Mouse (Mus musculus): ENCODE data around the gene Pttg1ip. TPM values are rescaled to one million over a fixed set of nuclear protein-coding genes. Genes with fewer than 3 reads are reported as not detected.

The Pttg1ip gene
- total RNA-seq, 1 experiment = 115 TPM

DNA sequence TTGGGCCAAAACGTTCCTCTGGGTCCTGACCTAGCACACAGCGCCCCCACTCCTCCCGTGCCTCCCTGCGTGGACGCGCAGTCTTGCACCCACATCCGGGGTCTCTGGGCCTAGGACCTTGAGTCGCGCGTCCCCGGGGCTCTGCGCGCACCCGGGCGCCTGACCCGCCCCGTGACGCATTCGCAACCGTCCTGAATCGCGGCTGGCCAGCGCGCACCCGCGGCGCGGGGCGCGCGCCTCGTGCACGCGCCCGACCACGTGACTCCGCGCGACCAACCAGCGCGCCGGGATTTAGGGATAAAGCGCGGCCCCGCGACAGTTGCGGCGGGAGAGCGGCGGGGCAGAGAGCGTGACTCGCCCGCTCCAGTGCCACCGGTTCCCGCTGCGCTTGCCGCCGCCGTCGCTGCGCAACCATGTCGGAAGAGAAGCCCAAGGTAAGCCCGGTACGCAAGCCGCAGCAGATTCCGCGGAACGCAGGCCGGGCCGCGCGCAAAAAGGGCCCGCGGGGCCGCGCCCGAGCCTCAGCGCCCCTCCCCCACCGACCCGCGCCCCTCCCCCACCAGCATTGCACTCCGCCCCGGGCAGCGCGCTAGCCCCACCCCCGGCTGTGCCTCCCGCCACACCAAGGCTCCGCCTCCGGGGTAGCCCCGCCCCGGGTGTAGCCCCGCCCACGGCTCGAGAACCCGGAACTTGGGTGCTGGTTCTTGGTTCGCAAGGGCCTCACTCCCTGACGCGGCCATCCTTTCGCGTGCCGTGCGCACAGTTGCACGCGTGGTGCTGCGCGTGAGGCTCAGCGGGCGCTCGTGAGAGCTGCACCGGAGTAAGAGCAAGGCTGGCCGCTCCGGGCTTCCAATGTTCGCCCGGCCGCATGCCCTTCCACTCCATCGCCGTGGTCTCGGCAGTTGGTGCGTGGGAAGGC lies 24.6 kb downstream of the Pttg1ip start, which contains the start of the genes Sumo3 and Gm49325:
Gene Sumo3, plus strand, starts transcription at position 190 of the 919 bp plus-strand sequence.
Gene Gm49325, plus strand, starts transcription at position 290 of the 919 bp plus-strand sequence.
- Histone ChIP-seq H3K27ac (ENCODE audit: insufficient read depth, low read depth, low read length, poor library complexity, severe bottlenecking) (peak within 1 kb of the TSS; percentile 100), H3K36me3 (ENCODE audit: control insufficient read depth, insufficient read depth, low read length, poor library complexity, severe bottlenecking) (peaks cover 19% of the 10 kb centered on the region), H3K9ac (ENCODE audit: insufficient read depth, low read depth, low read length, poor library complexity, severe bottlenecking) (peak within 1 kb of the TSS; percentile 97), H3K9me3 (ENCODE audit: control insufficient read depth, insufficient read depth, low read depth, low read length) (no peaks in the 10 kb centered on the region), H3K4me1 (ENCODE audit: control insufficient read depth in 2 of 2, insufficient read depth in 2 of 2, low read length in 2 of 2, poor library complexity in 1 of 2) (peaks cover 14 to 46% of the 10 kb centered on the region in 2 experiments), H3K4me3 (ENCODE audit: insufficient read depth in 1 of 2, low read depth in 1 of 2, low read length in 2 of 2, poor library complexity in 1 of 2, severe bottlenecking in 1 of 2) (peak within 1 kb of the TSS; percentile 84 to 87)
- TF ChIP-seq ZNF384 (IDR thresholded peaks at IDR 0.05; ENCODE audit: low read depth, low read length) = no peak
- TF ChIP-seq HCFC1 (IDR thresholded peaks at IDR 0.05; ENCODE audit: borderline replicate concordance, insufficient read depth, low read length) = 0 out of 2 replicates have a peak, but pooled peaks have one; percentile 12
- TF ChIP-seq CHD2 (IDR thresholded peaks at IDR 0.05; ENCODE audit: low read depth, low read length) = no peak; the same call in 1 of the 2 replicates
- no peak for TF ChIP-seq ZC3H11A (IDR thresholded peaks at IDR 0.05; ENCODE audit: borderline replicate concordance, low read depth, low read length)
- TF ChIP-seq MAFK (IDR thresholded peaks at IDR 0.05; ENCODE audit: insufficient read depth, low read depth, low read length) = 0 out of 2 replicates have a peak, but pooled peaks have one; percentile 17
- in situ Hi-C loops (cut with MboI; ENCODE audit: low sequenced_read_pairs in 2 of 2, unreplicated experiment in 2 of 2) = no loop called here
- DNase-seq (ENCODE audit: low read depth, low spot score) = peak; percentile 79

- DNase-seq (ENCODE audit: low read depth, low spot score) = no peak
- in situ Hi-C loops (cut with MboI; ENCODE audit: low sequenced_read_pairs in 2 of 2, unreplicated experiment in 2 of 2) = no loop called here
- H3K36me3 ChIP-seq (ENCODE audit: control insufficient read depth, insufficient read depth, low read length, poor library complexity, severe bottlenecking) = peaks cover 23% of the 10 kb centered on the region
- H3K9ac ChIP-seq (ENCODE audit: insufficient read depth, low read depth, low read length, poor library complexity, severe bottlenecking) = peak overlapping the region; percentile 83
- TF ChIP-seq ZNF384 (IDR thresholded peaks at IDR 0.05; ENCODE audit: low read depth, low read length) = no peak
- TF ChIP-seq CHD2 (IDR thresholded peaks at IDR 0.05; ENCODE audit: low read depth, low read length) = no peak
- no peak for TF ChIP-seq ZC3H11A (IDR thresholded peaks at IDR 0.05; ENCODE audit: borderline replicate concordance, low read depth, low read length)
- TF ChIP-seq HCFC1 (IDR thresholded peaks at IDR 0.05; ENCODE audit: borderline replicate concordance, insufficient read depth, low read length) = no peak
- no peak for TF ChIP-seq MAFK (IDR thresholded peaks at IDR 0.05; ENCODE audit: insufficient read depth, low read depth, low read length)
- no peaks in the 10 kb centered on the region for H3K9me3 ChIP-seq (ENCODE audit: control insufficient read depth, insufficient read depth, low read depth, low read length)
- H3K4me3 ChIP-seq (ENCODE audit: insufficient read depth in 1 of 2, low read depth in 1 of 2, low read length in 2 of 2, poor library complexity in 1 of 2, severe bottlenecking in 1 of 2) = peak overlapping the region; percentile 84 to 87
- peak overlapping the region; percentile 75 for H3K27ac ChIP-seq (ENCODE audit: insufficient read depth, low read depth, low read length, poor library complexity, severe bottlenecking)
- H3K4me1 ChIP-seq (ENCODE audit: control insufficient read depth in 2 of 2, insufficient read depth in 2 of 2, low read length in 2 of 2, poor library complexity in 1 of 2) = peaks cover 14 to 46% of the 10 kb centered on the region in 2 experiments
These were observed 25.3 kb downstream of the Pttg1ip start for GRCm38 (mm10) chr10:77606855-77607254.

DNA sequence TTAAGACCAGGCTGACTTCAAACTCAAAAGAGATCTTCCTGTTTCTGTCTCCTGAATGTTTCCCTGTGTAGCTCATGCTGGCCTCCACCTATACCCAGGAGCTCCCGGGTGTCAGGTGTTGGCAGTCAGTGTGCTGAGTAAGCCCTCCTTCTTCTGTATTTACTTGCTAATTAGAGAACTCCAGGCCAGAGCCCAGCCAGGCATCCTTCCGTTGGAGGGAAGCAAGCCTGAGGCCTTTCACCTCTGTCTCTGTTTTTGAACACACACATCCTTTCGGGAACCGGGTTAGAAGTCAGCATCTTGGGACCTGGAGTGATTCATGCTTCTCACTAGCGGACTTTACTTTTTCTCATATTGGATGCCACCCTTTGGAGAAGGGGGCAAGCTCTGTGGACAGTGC lies 25.9 kb downstream of the Pttg1ip start:
- TF ChIP-seq ZC3H11A (IDR thresholded peaks at IDR 0.05; ENCODE audit: borderline replicate concordance, low read depth, low read length) (no peak), MAFK (IDR thresholded peaks at IDR 0.05; ENCODE audit: insufficient read depth, low read depth, low read length) (peak; percentile 60), ZNF384 (IDR thresholded peaks at IDR 0.05; ENCODE audit: low read depth, low read length) (no peak)
- Histone ChIP-seq H3K9ac (ENCODE audit: insufficient read depth, low read depth, low read length, poor library complexity, severe bottlenecking) (peak overlapping the region; percentile 83), H3K27ac (ENCODE audit: insufficient read depth, low read depth, low read length, poor library complexity, severe bottlenecking) (peak overlapping the region; percentile 63)

GRCm38 (mm10) chr10:77608589-77608988 lies 27.1 kb downstream of the Pttg1ip start:
- no peak for TF ChIP-seq HCFC1 (IDR thresholded peaks at IDR 0.05; ENCODE audit: borderline replicate concordance, insufficient read depth, low read length)
- TF ChIP-seq MAFK (IDR thresholded peaks at IDR 0.05; ENCODE audit: insufficient read depth, low read depth, low read length) = no peak
- no peak for TF ChIP-seq CHD2 (IDR thresholded peaks at IDR 0.05; ENCODE audit: low read depth, low read length)
- no peak for TF ChIP-seq ZC3H11A (IDR thresholded peaks at IDR 0.05; ENCODE audit: borderline replicate concordance, low read depth, low read length)
- TF ChIP-seq ZNF384 (IDR thresholded peaks at IDR 0.05; ENCODE audit: low read depth, low read length) = no peak
- H3K27ac ChIP-seq (ENCODE audit: insufficient read depth, low read depth, low read length, poor library complexity, severe bottlenecking) = no peak overlapping the region
- peaks cover 31% of the 10 kb centered on the region for H3K36me3 ChIP-seq (ENCODE audit: control insufficient read depth, insufficient read depth, low read length, poor library complexity, severe bottlenecking)
- in situ Hi-C loops (cut with MboI; ENCODE audit: low sequenced_read_pairs in 2 of 2, unreplicated experiment in 2 of 2) = no loop called here
- no peak for DNase-seq (ENCODE audit: low read depth, low spot score)
- no peaks in the 10 kb centered on the region for H3K9me3 ChIP-seq (ENCODE audit: control insufficient read depth, insufficient read depth, low read depth, low read length)
- H3K4me1 ChIP-seq (ENCODE audit: control insufficient read depth in 2 of 2, insufficient read depth in 2 of 2, low read length in 2 of 2, poor library complexity in 1 of 2) = peaks cover 2 to 40% of the 10 kb centered on the region in 2 experiments; a peak in 3 of 4 replicates
- no peak overlapping the region for H3K4me3 ChIP-seq (ENCODE audit: insufficient read depth in 1 of 2, low read depth in 1 of 2, low read length in 2 of 2, poor library complexity in 1 of 2, severe bottlenecking in 1 of 2)
- no peak overlapping the region; the same call in 1 of the 2 replicates for H3K9ac ChIP-seq (ENCODE audit: insufficient read depth, low read depth, low read length, poor library complexity, severe bottlenecking)

More for the DNA sequence above, 25.9 kb downstream of the Pttg1ip start:
- peaks cover 24% of the 10 kb centered on the region for H3K36me3 ChIP-seq (ENCODE audit: control insufficient read depth, insufficient read depth, low read length, poor library complexity, severe bottlenecking)
- in situ Hi-C loops (cut with MboI; ENCODE audit: low sequenced_read_pairs in 2 of 2, unreplicated experiment in 2 of 2) = no loop called here
- H3K4me1 ChIP-seq (ENCODE audit: control insufficient read depth in 2 of 2, insufficient read depth in 2 of 2, low read length in 2 of 2, poor library complexity in 1 of 2) = peaks cover 9 to 43% of the 10 kb centered on the region in 2 experiments
- H3K4me3 ChIP-seq (ENCODE audit: insufficient read depth in 1 of 2, low read depth in 1 of 2, low read length in 2 of 2, poor library complexity in 1 of 2, severe bottlenecking in 1 of 2) = peak overlapping the region; percentile 84 to 87
- no peak for DNase-seq (ENCODE audit: low read depth, low spot score)
- no peaks in the 10 kb centered on the region for H3K9me3 ChIP-seq (ENCODE audit: control insufficient read depth, insufficient read depth, low read depth, low read length)
